Mouse (Mus musculus): ENCODE data around the gene Ttc29.
A peak's percentile ranks its signal among the peaks of the same experiment; 100 is the strongest.

Ttc29 gene

GRCm38 (mm10) chr8:78436661-78437060 is 223.6 kb downstream of the Ttc29 start:
- Histone ChIP-seq H3K4me1 (replicated peaks; ENCODE audit: low read depth, low read length) (peaks cover 51% of the 10 kb centered on the region), H3K36me3 (ENCODE audit: insufficient read depth, low read length) (no peaks in the 10 kb centered on the region), H3K4me3 (replicated peaks; ENCODE audit: low read length) (peak overlapping the region; percentile 79), H3K27me3 (ENCODE audit: insufficient read depth, low read length) (peaks cover 70% of the 10 kb centered on the region), H3K9me3 (ENCODE audit: low read length) (no peaks in the 10 kb centered on the region)
- TF ChIP-seq NANOG (IDR thresholded peaks at IDR 0.05; ENCODE audit: borderline replicate concordance, low read length) (no peak), CTCF (conservative IDR thresholded peaks at IDR 0.05; ENCODE audit: low read length) (no peak)

- Histone ChIP-seq H3K36me3 (ENCODE audit: insufficient read depth, low read length) (no peaks in the 10 kb centered on the region), H3K4me1 (replicated peaks; ENCODE audit: low read depth, low read length) (peaks cover 43% of the 10 kb centered on the region), H3K27me3 (ENCODE audit: insufficient read depth, low read length) (peaks cover 68% of the 10 kb centered on the region), H3K4me3 (replicated peaks; ENCODE audit: low read length) (peak overlapping the region; percentile 79), H3K9me3 (ENCODE audit: low read length) (no peaks in the 10 kb centered on the region)
- no peak for TF ChIP-seq POU5F1 (IDR thresholded peaks at IDR 0.05; ENCODE audit: borderline replicate concordance, low read length)
- no peak for TF ChIP-seq NANOG (IDR thresholded peaks at IDR 0.05; ENCODE audit: borderline replicate concordance, low read length)
- no peak for TF ChIP-seq CTCF (conservative IDR thresholded peaks at IDR 0.05; ENCODE audit: low read length)
Observed at GRCm38 (mm10) chr8:78437140-78438045, 224.3 kb downstream of the Ttc29 start.

- H3K9me3 ChIP-seq (ENCODE audit: low read length), result no peaks in the 10 kb centered on the region
- peaks cover 65% of the 10 kb centered on the region for H3K27me3 ChIP-seq (ENCODE audit: insufficient read depth, low read length)
- H3K4me3 ChIP-seq (replicated peaks; ENCODE audit: low read length), result peak overlapping the region; percentile 79
- TF ChIP-seq POU5F1 (IDR thresholded peaks at IDR 0.05; ENCODE audit: borderline replicate concordance, low read length) (no peak), NANOG (IDR thresholded peaks at IDR 0.05; ENCODE audit: borderline replicate concordance, low read length) (no peak), CTCF (conservative IDR thresholded peaks at IDR 0.05; ENCODE audit: low read length) (no peak)
- peaks cover 36% of the 10 kb centered on the region for H3K4me1 ChIP-seq (replicated peaks; ENCODE audit: low read depth, low read length)
- no peaks in the 10 kb centered on the region for H3K36me3 ChIP-seq (ENCODE audit: insufficient read depth, low read length)
Observed at GRCm38 (mm10) chr8:78438121-78438520, 225.0 kb downstream of the Ttc29 start.

- Histone ChIP-seq H3K9me3 (ENCODE audit: low read length) (no peaks in the 10 kb centered on the region), H3K27me3 (ENCODE audit: insufficient read depth, low read length) (peaks cover 25% of the 10 kb centered on the region), H3K4me1 (replicated peaks; ENCODE audit: low read depth, low read length) (peaks cover 5% of the 10 kb centered on the region), H3K36me3 (ENCODE audit: insufficient read depth, low read length) (no peaks in the 10 kb centered on the region), H3K4me3 (replicated peaks; ENCODE audit: low read length) (no peak overlapping the region)
- no peak for TF ChIP-seq NANOG (IDR thresholded peaks at IDR 0.05; ENCODE audit: borderline replicate concordance, low read length)
- no peak for TF ChIP-seq CTCF (conservative IDR thresholded peaks at IDR 0.05; ENCODE audit: low read length)
- TF ChIP-seq POU5F1 (IDR thresholded peaks at IDR 0.05; ENCODE audit: borderline replicate concordance, low read length), result no peak
Observed at GRCm38 (mm10) chr8:78442781-78443180, 229.7 kb downstream of the Ttc29 start.

All from E14TG2a.4 (cell line).